Mouse (Mus musculus) neutrophil, adult 83 days (primary cell): ENCODE results near the gene Gm21304. TPM values are rescaled to one million over a fixed set of nuclear protein-coding genes. Genes with fewer than 3 reads are reported as not detected.

Source experiments
- total RNA-seq, 2 experiments: library from RNA; stranded (reverse); gene quantifications; one replicate each; pipeline ENCODE4 v1.2.4; 2023

Gm21304 gene
- not detected for total RNA-seq

DNA sequence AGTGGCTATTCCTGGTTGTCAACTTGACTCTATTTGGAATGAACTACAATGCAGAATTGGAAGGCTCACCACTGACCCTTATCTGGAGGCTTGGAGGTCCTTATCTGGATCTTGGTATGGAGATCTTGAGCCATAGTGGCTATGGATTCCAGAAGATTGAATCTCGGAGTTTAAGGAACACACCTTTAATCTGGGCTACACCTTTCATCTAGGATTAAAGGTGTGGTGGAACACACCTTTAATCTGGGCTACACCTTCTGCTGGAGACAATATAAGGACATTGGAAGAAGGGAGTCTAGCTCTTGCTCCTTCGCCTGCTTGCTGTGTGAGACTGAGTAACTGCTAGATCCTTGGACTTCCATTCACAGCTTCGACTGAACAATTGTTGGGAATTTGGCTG, at the start of gene Gm21304:
Gm21304 (plus strand) TSS at position 301 of the 400 bp plus-strand sequence.

DNA sequence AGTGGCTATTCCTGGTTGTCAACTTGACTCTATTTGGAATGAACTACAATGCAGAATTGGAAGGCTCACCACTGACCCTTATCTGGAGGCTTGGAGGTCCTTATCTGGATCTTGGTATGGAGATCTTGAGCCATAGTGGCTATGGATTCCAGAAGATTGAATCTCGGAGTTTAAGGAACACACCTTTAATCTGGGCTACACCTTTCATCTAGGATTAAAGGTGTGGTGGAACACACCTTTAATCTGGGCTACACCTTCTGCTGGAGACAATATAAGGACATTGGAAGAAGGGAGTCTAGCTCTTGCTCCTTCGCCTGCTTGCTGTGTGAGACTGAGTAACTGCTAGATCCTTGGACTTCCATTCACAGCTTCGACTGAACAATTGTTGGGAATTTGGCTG, 25.6 kb upstream of the Gm21304 start, which contains the start of gene Gm21293:
Gm21293 (plus strand) TSS at position 301 of the 400 bp plus-strand sequence.

DNA sequence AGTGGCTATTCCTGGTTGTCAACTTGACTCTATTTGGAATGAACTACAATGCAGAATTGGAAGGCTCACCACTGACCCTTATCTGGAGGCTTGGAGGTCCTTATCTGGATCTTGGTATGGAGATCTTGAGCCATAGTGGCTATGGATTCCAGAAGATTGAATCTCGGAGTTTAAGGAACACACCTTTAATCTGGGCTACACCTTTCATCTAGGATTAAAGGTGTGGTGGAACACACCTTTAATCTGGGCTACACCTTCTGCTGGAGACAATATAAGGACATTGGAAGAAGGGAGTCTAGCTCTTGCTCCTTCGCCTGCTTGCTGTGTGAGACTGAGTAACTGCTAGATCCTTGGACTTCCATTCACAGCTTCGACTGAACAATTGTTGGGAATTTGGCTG, 17.1 kb upstream of the Gm21304 start, which contains the start of gene Gm6763:
Gm6763 (plus strand) TSS at position 301 of the 400 bp plus-strand sequence.

DNA sequence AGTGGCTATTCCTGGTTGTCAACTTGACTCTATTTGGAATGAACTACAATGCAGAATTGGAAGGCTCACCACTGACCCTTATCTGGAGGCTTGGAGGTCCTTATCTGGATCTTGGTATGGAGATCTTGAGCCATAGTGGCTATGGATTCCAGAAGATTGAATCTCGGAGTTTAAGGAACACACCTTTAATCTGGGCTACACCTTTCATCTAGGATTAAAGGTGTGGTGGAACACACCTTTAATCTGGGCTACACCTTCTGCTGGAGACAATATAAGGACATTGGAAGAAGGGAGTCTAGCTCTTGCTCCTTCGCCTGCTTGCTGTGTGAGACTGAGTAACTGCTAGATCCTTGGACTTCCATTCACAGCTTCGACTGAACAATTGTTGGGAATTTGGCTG, 8.6 kb upstream of the Gm21304 start, which contains the start of gene Gm8764:
Gm8764 (plus strand) TSS at position 301 of the 400 bp plus-strand sequence.

DNA sequence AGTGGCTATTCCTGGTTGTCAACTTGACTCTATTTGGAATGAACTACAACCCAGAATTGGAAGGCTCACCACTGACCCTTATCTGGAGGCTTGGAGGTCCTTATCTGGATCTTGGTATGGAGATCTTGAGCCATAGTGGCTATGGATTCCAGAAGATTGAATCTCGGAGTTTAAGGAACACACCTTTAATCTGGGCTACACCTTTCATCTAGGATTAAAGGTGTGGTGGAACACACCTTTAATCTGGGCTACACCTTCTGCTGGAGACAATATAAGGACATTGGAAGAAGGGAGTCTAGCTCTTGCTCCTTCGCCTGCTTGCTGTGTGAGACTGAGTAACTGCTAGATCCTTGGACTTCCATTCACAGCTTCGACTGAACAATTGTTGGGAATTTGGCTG, 8.4 kb downstream of the Gm21304 start, which contains the start of gene Gm21312:
Gm21312 (plus strand) TSS at position 301 of the 400 bp plus-strand sequence.

DNA sequence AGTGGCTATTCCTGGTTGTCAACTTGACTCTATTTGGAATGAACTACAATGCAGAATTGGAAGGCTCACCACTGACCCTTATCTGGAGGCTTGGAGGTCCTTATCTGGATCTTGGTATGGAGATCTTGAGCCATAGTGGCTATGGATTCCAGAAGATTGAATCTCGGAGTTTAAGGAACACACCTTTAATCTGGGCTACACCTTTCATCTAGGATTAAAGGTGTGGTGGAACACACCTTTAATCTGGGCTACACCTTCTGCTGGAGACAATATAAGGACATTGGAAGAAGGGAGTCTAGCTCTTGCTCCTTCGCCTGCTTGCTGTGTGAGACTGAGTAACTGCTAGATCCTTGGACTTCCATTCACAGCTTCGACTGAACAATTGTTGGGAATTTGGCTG, 16.9 kb downstream of the Gm21304 start, which contains the start of gene Gm20765:
Gm20765 (plus strand) TSS at position 301 of the 400 bp plus-strand sequence.

DNA sequence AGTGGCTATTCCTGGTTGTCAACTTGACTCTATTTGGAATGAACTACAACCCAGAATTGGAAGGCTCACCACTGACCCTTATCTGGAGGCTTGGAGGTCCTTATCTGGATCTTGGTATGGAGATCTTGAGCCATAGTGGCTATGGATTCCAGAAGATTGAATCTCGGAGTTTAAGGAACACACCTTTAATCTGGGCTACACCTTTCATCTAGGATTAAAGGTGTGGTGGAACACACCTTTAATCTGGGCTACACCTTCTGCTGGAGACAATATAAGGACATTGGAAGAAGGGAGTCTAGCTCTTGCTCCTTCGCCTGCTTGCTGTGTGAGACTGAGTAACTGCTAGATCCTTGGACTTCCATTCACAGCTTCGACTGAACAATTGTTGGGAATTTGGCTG, 25.4 kb downstream of the Gm21304 start, which contains the start of gene Gm4340:
Gm4340 (plus strand) TSS at position 301 of the 400 bp plus-strand sequence.

Other genes with a start within 250 kb of the Gm21304 start
- not detected for gene Gm21293, start 25.5 kb upstream of the Gm21304 start, total RNA-seq
- not detected for gene Gm6763, start 17.0 kb upstream of the Gm21304 start, total RNA-seq
- gene Gm8764, start 8.5 kb upstream of the Gm21304 start, total RNA-seq: not detected
- gene Gm21312, start 8.5 kb downstream of the Gm21304 start, total RNA-seq: not detected
- not detected for gene Gm20765, start 17.0 kb downstream of the Gm21304 start, total RNA-seq
- gene Gm4340, start 25.5 kb downstream of the Gm21304 start, total RNA-seq: not detected